Mouse (Mus musculus) spleen, postnatal 36 days (tissue): ENCODE data around the gene Stac.

Experiments used
- DNase-seq, 2 experiments: peaks; one replicate each; pipeline ENCODE4 v3.0.0; 2022; ENCODE audit warnings: low spot score in 2 of 2, mixed read lengths in 1 of 2

Stac gene

DNA sequence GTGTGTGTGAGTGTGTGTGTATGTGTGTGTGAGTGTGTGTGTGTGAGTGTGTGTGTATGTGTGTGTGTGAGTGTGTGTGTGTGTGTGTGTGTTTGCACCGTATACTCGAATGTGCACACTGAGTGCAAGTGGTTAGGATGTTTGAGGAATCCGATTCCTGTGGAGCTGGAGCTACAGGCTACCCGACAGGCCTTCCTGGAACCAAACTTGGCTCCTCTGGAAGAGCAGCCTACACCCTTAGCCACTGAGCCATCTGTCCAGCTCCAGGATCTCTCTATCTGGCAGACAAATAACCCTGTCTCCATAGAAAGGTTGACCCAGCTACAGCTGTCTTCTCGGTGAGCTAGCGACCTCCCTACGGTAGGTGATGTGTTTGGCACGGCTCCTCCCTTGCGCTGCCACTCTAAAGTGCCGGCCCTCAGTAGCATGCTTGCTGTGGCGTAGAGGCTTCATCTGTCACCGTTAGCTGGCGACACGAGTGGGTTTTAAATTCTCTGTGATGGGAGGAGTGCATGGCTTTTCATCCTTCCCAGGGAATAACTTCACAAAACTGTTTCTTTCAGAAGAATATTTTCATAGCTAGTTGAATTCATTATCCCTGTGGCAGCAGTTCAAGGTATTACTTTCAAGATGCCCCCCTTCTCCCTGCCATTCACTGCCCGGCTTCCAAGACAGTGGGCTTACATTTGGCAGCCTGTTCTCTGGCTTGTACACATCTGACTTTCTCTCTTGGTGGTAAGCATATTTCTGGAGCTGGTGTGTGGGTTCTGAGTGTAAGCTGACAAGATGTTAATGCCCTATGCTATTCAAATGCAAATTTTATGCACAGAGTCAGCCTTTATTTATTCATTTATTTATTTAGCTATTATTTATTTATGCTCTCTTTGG is 175.3 kb downstream of the Stac start:
- no peak for DNase-seq
